Mouse (Mus musculus) G1E (cell line): ENCODE measurements around the gene Hdac10. TPM values are rescaled to one million over a fixed set of nuclear protein-coding genes. Genes with fewer than 3 reads are reported as not detected.

ENCODE experiments used
- ATAC-seq: 2 replicates; pipeline ENCODE4 v1.8.0; 2016; ENCODE audit warnings: mild to moderate bottlenecking; ENCODE audit not compliant: insufficient number of reproducible peaks, poor library complexity, low FRiP score, severe bottlenecking; ENCODE audit errors: extremely low read depth
- DNase-seq: peaks from one replicate; pipeline ENCODE4 v3.0.0; 2012; ENCODE audit warnings: low spot score
- H3K27me3 ChIP-seq: 2 replicates; pipeline ENCODE4 v1.6.1; 2012; ENCODE audit warnings: mild to moderate bottlenecking, low read length, inconsistent platforms; ENCODE audit not compliant: insufficient read depth
- H3K36me3 ChIP-seq: replicated peaks from 2 replicates; pipeline ENCODE3; 2012; ENCODE audit warnings: mild to moderate bottlenecking, inconsistent platforms
- H3K4me1 ChIP-seq: 2 replicates; pipeline ENCODE4 v1.6.1; 2012; ENCODE audit warnings: low read depth, low read length, inconsistent platforms, mixed read lengths; ENCODE audit not compliant: insufficient read depth
- H3K4me3 ChIP-seq: 2 replicates; pipeline ENCODE4 v1.5.1; 2012; ENCODE audit warnings: low read depth, mild to moderate bottlenecking, inconsistent platforms, low read length, moderate library complexity, mixed read lengths
- H3K9me3 ChIP-seq: replicated peaks from 2 replicates; pipeline ENCODE4 v1.6.1; 2012; ENCODE audit warnings: inconsistent platforms
- CTCF ChIP-seq: IDR thresholded peaks from 2 replicates; pipeline ENCODE4 v1.5.1; 2012; ENCODE audit warnings: low read depth, low read length, inconsistent platforms, mixed read lengths
- GATA1 ChIP-seq: IDR thresholded peaks from 2 replicates; pipeline ENCODE4 v1.6.1; 2012; ENCODE audit warnings: borderline replicate concordance, low read length, inconsistent platforms, mixed read lengths
- GATA2 ChIP-seq: IDR thresholded peaks from 2 replicates; pipeline ENCODE4 v1.6.1; 2012; ENCODE audit warnings: low read depth, low read length, inconsistent platforms, borderline replicate concordance
- POLR2AphosphoS5 ChIP-seq: IDR thresholded peaks from 2 replicates; pipeline ENCODE4 v1.6.1; 2012; ENCODE audit warnings: low read depth, low read length, inconsistent platforms; ENCODE audit not compliant: insufficient replicate concordance
- TAL1 ChIP-seq: conservative IDR thresholded peaks from 2 replicates; pipeline ENCODE4 v1.6.1; 2012; ENCODE audit warnings: low read depth, low read length, inconsistent platforms, mixed read lengths
- polyA plus RNA-seq: library from polyadenylated mRNA; stranded (reverse); fragments of >175 nt; gene quantifications from 2 replicates; pipeline ENCODE4 v1.2.3, GENCODE M21; 2012
- total RNA-seq, 2 experiments: library from RNA; stranded (forward) in 1 of 2; stranded (reverse) in 1 of 2; fragments of 200-1000 nt in 1 of 2; fragments of >200 nt in 1 of 2; fragmentation: Nextera tagmentation in 1 of 2; gene quantifications; 2 replicates each; pipeline ENCODE4 v1.2.3; 2014 to 2017

Gene Hdac10
- total RNA-seq (2014; fragmentation: Nextera tagmentation) (6.8 and 9.3 TPM in 2 replicates), total RNA-seq (2017) (16.1 and 22.3 TPM in 2 replicates), polyA plus RNA-seq (11.5 and 18.3 TPM in 2 replicates)

DNA sequence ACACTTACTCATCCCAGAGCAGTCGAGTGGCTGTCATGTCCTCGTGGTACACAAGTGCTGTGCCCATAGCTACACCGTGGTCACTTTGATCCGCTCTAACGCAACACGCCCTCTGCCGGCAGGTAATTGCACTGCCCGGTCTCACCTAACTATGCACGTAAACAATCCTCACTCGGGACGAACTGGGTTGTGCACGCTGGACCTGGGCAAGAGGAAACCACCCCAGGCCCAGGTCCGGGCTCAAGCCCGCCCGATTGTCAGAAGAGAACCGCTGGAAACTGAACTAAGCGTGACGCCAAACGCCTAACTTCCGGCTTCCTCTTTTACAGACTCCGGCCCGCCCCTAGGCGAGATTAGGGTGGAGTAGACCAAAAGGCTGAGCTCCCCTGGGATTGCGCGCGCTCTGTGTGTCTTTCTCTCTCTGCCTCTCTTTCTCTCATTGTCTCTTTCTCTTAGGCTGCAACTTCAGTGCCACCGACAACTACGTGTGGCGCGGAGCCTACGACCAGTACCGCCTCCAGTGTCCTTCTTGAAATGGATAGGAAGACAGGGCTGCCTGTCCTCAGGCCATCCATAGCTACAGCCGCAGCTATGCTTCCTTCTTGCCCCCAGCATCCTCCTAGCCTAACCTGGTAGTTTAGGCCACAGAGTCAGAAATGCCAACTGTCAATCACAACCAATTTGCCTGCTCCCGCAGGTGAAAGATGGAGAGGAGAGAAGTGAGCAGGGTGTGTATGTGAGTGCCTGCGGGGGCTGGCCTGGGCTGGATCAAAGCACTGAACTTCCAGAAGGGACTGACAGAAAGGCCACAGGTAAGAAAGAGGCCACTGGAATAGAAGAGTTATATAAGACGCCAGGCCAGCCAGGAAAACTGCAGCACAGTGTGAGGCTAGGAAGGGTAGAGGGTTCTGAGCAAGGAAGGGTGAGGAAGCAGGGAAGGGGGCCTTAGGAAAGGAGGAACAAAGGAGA lies at the start of gene Hdac10:
Gene Hdac10 (minus strand): TSS at position 319 of the 969 bp plus-strand sequence.
- Histone ChIP-seq H3K36me3 (peaks cover 49% of the 10 kb centered on the region), H3K4me3 (peak within 1 kb of the TSS; percentile 78), H3K9me3 (no peaks in the 10 kb centered on the region), H3K4me1 (peaks cover 58% of the 10 kb centered on the region), H3K27me3 (no peaks in the 10 kb centered on the region)
- TF ChIP-seq GATA1 = no peak
- no peak for TF ChIP-seq GATA2
- TF ChIP-seq TAL1 = no peak
- TF ChIP-seq CTCF = peak; percentile 92
- TF ChIP-seq POLR2AphosphoS5 = no peak
- ATAC-seq = peak; percentile 91
- peak; percentile 82 for DNase-seq

DNA sequence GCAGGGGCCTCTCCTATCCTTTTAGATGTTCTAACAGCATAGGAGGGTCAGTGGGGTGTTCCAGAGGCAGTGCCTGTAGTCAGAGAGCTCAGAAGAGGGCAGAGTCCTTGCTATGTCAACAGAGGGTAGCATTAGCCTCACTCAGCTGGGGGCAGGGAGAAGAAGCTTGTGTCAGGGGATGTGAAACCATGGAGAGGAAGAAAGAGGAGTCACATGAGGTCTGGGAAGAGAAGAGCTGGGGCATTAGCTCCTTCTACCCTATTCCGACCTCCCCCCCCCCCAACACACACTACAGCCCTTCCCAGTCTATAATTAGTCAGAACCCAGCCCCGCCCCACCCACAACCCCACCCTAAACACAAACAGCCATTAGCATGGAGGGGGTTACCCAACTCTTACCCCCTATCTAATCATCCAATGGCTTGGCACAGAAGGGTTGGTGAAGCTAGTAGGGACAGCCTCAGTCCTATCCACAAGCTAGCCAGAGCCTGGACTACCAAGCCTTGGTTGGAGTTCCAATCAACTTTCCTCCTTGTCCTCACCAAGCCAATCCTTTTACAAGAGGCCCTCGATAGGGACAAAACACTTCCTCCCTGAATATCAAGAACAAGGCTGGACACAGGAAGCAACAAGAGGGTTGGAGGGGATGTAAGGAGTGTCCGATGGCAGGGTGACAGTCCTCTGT lies 49.2 kb upstream of the Hdac10 start:
- DNase-seq (no peak), ATAC-seq (no peak)
- peaks cover 7% of the 10 kb centered on the region for H3K9me3 ChIP-seq
- H3K27me3 ChIP-seq = peaks cover 41% of the 10 kb centered on the region
- TF ChIP-seq TAL1 (no peak), POLR2AphosphoS5 (no peak), GATA1 (no peak), CTCF (no peak), GATA2 (no peak)
- H3K36me3 ChIP-seq = no peaks in the 10 kb centered on the region
- no peak overlapping the region for H3K4me3 ChIP-seq
- H3K4me1 ChIP-seq = peaks cover 58% of the 10 kb centered on the region

DNA sequence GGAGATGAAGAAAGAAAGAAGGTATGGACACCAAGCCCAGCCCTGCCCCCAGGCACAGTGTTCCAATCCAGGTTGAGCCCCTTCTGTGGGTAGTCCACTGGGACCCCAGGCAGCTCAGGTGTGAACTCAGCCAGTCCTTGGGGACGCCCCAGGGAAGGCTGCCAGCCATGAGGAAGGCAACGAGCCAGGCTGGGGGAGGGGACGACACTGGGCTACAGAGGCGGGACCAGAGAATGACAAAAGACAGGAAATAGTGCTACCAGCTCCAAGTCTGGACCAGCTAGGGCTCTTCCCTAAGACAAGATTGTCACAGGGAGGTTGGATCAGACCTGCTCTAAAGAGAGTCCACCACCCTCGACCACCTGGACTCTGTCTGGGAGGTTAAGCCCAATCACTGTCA lies 48.6 kb upstream of the Hdac10 start:
- Histone ChIP-seq H3K27me3 (peaks cover 46% of the 10 kb centered on the region), H3K4me3 (no peak overlapping the region), H3K9me3 (peaks cover 7% of the 10 kb centered on the region), H3K4me1 (peaks cover 58% of the 10 kb centered on the region), H3K36me3 (no peaks in the 10 kb centered on the region)
- ATAC-seq = 0 out of 2 replicates have a peak, but pooled peaks have one; percentile 41
- TF ChIP-seq POLR2AphosphoS5 = no peak
- TF ChIP-seq GATA1 = no peak
- TF ChIP-seq TAL1 = no peak
- no peak for TF ChIP-seq GATA2
- DNase-seq = peak; percentile 39

DNA sequence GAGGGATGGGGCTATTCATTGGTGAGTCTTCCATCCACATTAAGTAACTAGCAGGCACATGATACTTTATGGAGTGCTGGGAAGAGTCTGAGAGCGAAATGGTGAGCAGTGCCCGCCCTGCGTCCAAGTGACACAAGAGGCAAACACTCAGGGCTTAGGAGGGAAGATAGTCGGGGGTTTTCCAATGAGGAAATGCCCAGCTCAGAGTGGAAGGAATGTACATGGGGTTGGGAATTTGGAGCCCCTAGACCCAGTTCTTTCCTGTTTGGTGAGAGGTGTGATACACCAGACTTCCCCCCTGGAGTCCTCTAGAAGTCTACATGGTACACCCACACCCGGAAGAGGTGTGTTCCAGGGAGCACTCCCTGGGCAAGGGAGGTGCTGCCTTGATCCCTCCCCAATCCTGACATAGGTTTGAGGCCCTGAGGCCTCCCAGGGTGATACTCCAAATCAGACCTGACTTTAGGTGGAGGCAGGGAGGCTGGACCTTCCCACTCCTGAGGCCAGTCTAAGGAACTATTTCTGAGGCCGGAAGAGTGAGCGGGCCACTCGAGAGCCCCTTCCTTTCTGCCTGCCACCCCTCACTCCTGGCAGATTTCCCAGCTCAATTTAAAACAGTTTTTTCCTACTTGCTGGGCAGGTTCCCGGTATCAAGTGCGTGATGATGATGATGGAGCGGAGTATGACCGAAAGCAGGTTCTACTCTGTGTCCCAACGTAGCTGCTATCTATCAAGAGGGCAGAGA lies 47.1 kb upstream of the Hdac10 start:
- Histone ChIP-seq H3K4me3 (no peak overlapping the region), H3K27me3 (peaks cover 46% of the 10 kb centered on the region), H3K36me3 (no peaks in the 10 kb centered on the region), H3K9me3 (0 out of 2 replicates have a peak, but pooled peaks cover 3% of the 10 kb centered on the region), H3K4me1 (peaks cover 51% of the 10 kb centered on the region)
- ATAC-seq (no peak), DNase-seq (no peak)
- TF ChIP-seq CTCF = no peak
- no peak for TF ChIP-seq TAL1
- no peak for TF ChIP-seq GATA1
- no peak for TF ChIP-seq POLR2AphosphoS5

DNA sequence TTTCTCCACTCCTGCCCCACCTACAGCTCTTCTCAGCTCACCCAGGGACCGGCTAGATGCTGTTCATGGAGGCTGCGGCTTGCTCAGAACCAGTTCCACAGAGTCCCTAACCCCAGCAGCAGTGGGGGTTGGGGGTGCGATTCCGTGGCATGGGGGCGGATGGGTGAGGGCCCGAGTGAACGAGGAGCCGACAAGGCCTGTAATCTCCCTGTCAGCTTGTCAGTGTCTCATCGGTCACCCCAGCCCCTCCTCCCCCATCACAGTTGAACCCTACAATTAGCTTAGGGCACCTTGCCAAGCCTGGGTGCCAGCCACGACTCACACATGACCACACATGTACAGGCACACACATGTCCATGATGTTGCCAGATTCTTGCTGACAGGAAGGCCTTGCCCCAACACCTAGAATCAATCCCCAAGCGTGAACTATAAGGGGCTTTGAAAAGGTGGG lies 46.4 kb upstream of the Hdac10 start:
- Histone ChIP-seq H3K4me3 (no peak overlapping the region), H3K9me3 (no peaks in the 10 kb centered on the region), H3K27me3 (peaks cover 40% of the 10 kb centered on the region), H3K36me3 (no peaks in the 10 kb centered on the region), H3K4me1 (peaks cover 48% of the 10 kb centered on the region)
- ATAC-seq (no peak), DNase-seq (no peak)
- TF ChIP-seq GATA1 (no peak), TAL1 (no peak), GATA2 (no peak), CTCF (no peak)

DNA sequence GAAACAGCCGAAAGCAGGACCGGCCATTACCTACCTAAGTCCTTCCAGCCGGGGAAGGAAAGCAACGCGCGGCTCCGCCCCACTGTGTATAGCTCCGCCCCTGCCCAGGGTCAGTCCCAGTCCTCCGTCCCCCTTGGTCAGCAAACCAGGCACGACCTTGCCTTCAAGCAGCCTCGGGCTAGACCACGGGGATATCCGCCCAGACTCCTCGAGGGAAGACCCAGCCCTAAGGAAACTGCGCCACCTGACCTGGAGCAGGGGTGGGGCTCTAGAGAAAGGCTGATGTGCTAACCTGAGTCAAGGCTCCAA lies 45.4 kb upstream of the Hdac10 start:
- Histone ChIP-seq H3K9me3 (no peaks in the 10 kb centered on the region), H3K4me3 (peak overlapping the region; percentile 44; the same call in 1 of the 2 replicates), H3K4me1 (peaks cover 38% of the 10 kb centered on the region), H3K36me3 (no peaks in the 10 kb centered on the region), H3K27me3 (peaks cover 40% of the 10 kb centered on the region)
- no peak for DNase-seq
- ATAC-seq = no peak
- TF ChIP-seq CTCF (no peak), POLR2AphosphoS5 (no peak), TAL1 (no peak), GATA1 (no peak), GATA2 (no peak)
